ENCODE assay signal across 15 mouse cellular contexts in genomic region chr3:132883256-132883655, GRCm38 (mm10).
"Had no signal": no experiment of that assay in that cellular context is flagged by ENCODE, and none has a peak within 500 bp of the region (broad histone marks: within the 10 kb centered on the region; RNA-seq: fewer than 3 reads in every experiment).

No protein-coding gene starts in this region.

- H3K4me2 ChIP-seq: intestine, embryonic 15.5 days; limb, embryonic 15.5 days; liver, embryonic 12.5 days; lung, embryonic 14.5 days; midbrain, embryonic 15.5 days; neural tube, embryonic 13.5 days had no signal

- H3K27ac ChIP-seq: intestine, embryonic 15.5 days; layer of hippocampus, adult 2 months; limb, embryonic 15.5 days; liver, embryonic 12.5 days; midbrain, embryonic 10.5 days; midbrain, embryonic 15.5 days; neural tube, embryonic 13.5 days had no signal

- ATAC-seq: liver, embryonic 12.5 days; midbrain, embryonic 15.5 days had no signal

- H3K27me3 ChIP-seq: intestine, embryonic 15.5 days; limb, embryonic 15.5 days; liver, embryonic 12.5 days; midbrain, embryonic 15.5 days; neural tube, embryonic 13.5 days had no signal

- H3K4me3 ChIP-seq: intestine, embryonic 15.5 days; layer of hippocampus, adult 2 months; limb, embryonic 15.5 days; liver, embryonic 12.5 days; midbrain, embryonic 10.5 days; midbrain, embryonic 15.5 days; neural tube, embryonic 13.5 days had no signal

- DNase-seq: lung, embryonic 14.5 days; lung, postnatal 10 days; lung, postnatal 4 days; retina, postnatal 1 day; right cerebral cortex, postnatal 4 days; spleen, adult 18-20 months; thymus, adult 18-20 months; thymus, postnatal 25 days had no signal

- H3K9me3 ChIP-seq: intestine, embryonic 15.5 days; limb, embryonic 15.5 days; liver, embryonic 12.5 days; midbrain, embryonic 10.5 days; midbrain, embryonic 15.5 days; neural tube, embryonic 13.5 days had no signal

- H3K4me1 ChIP-seq: intestine, embryonic 15.5 days; limb, embryonic 15.5 days; midbrain, embryonic 15.5 days; neural tube, embryonic 13.5 days had no signal

- H3K36me3 ChIP-seq: intestine, embryonic 15.5 days; liver, embryonic 12.5 days; midbrain, embryonic 10.5 days; midbrain, embryonic 15.5 days; neural tube, embryonic 13.5 days had no signal

- H3K9ac ChIP-seq: intestine, embryonic 15.5 days; limb, embryonic 15.5 days; liver, embryonic 12.5 days; lung, embryonic 14.5 days; midbrain, embryonic 15.5 days; neural tube, embryonic 13.5 days had no signal
